Mouse (Mus musculus): ENCODE data around the gene Efhc2. TPM values are rescaled to one million over a fixed set of nuclear protein-coding genes. Genes with fewer than 3 reads are reported as not detected.

Gene Efhc2
- total RNA-seq (2015; ENCODE audit: low replicate concordance), result not detected in 2 replicates
- not detected in 2 replicates for total RNA-seq (2017; ENCODE audit: low replicate concordance)

GRCm38 (mm10) chrX:17319126-17319583, at the start of gene Efhc2:
Gene Efhc2 (minus strand): TSS chrX:17319368.
- ATAC-seq (replicated peaks; ENCODE audit: low FRiP score, poor library complexity, severe bottlenecking), result no peak

- ATAC-seq (replicated peaks; ENCODE audit: low FRiP score, poor library complexity, severe bottlenecking), result no peak
These were observed 45.9 kb upstream of the Efhc2 start for GRCm38 (mm10) chrX:17365114-17365513.

GRCm38 (mm10) chrX:17300349-17300880, 18.8 kb downstream of the Efhc2 start:
- ATAC-seq (replicated peaks; ENCODE audit: low FRiP score, poor library complexity, severe bottlenecking), result no peak

GRCm38 (mm10) chrX:17283899-17284298, 35.3 kb downstream of the Efhc2 start:
- no peak for ATAC-seq (replicated peaks; ENCODE audit: low FRiP score, poor library complexity, severe bottlenecking)

GRCm38 (mm10) chrX:17225141-17225540, 94.0 kb downstream of the Efhc2 start:
- ATAC-seq (replicated peaks; ENCODE audit: low FRiP score, poor library complexity, severe bottlenecking), result no peak

GRCm38 (mm10) chrX:17217451-17217850, 101.7 kb downstream of the Efhc2 start:
- no peak for ATAC-seq (replicated peaks; ENCODE audit: low FRiP score, poor library complexity, severe bottlenecking)

GRCm38 (mm10) chrX:17213515-17213914, 105.7 kb downstream of the Efhc2 start:
- no peak for ATAC-seq (replicated peaks; ENCODE audit: low FRiP score, poor library complexity, severe bottlenecking)

- ATAC-seq (replicated peaks; ENCODE audit: low FRiP score, poor library complexity, severe bottlenecking), result no peak
These were observed 143.4 kb downstream of the Efhc2 start for GRCm38 (mm10) chrX:17175748-17176147.

GRCm38 (mm10) chrX:17165638-17166037, 153.5 kb downstream of the Efhc2 start:
- no peak for ATAC-seq (replicated peaks; ENCODE audit: low FRiP score, poor library complexity, severe bottlenecking)

Data from erythroid progenitor cell, adult 5-6 weeks (primary cell).